Mouse (Mus musculus) gastrocnemius, postnatal 10 days (tissue): ENCODE measurements around the gene Ptk7. TPM values are rescaled to one million over a fixed set of nuclear protein-coding genes. Genes with fewer than 3 reads are reported as not detected.

Source experiments
- DNase-seq: peaks from one replicate; pipeline ENCODE4 v3.0.0; 2021; ENCODE audit warnings: mixed read lengths
- long read RNA-seq, 2 experiments: library from polyadenylated mRNA; stranded (forward); transcript quantifications; one replicate each; pipeline ENCODE4 v2.0.0; 2021
- total RNA-seq, 2 experiments: library from RNA; stranded (reverse); gene quantifications; 2 replicates each; pipeline ENCODE4 v1.2.3; 2021

Gene Ptk7
- 10 to 100 TPM; 12.6 to 19.3 TPM for total RNA-seq
- long read RNA-seq, experiment 1, full-length matches to known transcripts, result 9 of 17 reads
- long read RNA-seq, experiment 1, partial matches to known transcripts, result 2 of 17 reads
- long read RNA-seq, experiment 1, other reads (novel, unspliced or antisense), result 6 of 17 reads
- long read RNA-seq, experiment 2, full-length matches to known transcripts, result 1 of 4 reads
- long read RNA-seq, experiment 2, partial matches to known transcripts, result 3 of 4 reads
- long read RNA-seq, experiment 2, other reads (novel, unspliced or antisense), result 0 of 4 reads

GRCm38 (mm10) chr17:46628791-46629684 lies at the start of gene Ptk7:
Gene Ptk7, minus strand, starts transcription at chr17:46629504.
- peak; percentile 75 for DNase-seq

- DNase-seq, result no peak
Observed at GRCm38 (mm10) chr17:46678911-46679310, 49.6 kb upstream of the Ptk7 start.

- DNase-seq, result peak; percentile 48
Observed at GRCm38 (mm10) chr17:46678416-46678815, 49.1 kb upstream of the Ptk7 start, which contains the start of gene Mea1. Gene Mea1, plus strand, starts transcription at chr17:46678793.

GRCm38 (mm10) chr17:46674530-46675283 lies 45.4 kb upstream of the Ptk7 start:
- no peak for DNase-seq

GRCm38 (mm10) chr17:46673850-46674529 lies 44.7 kb upstream of the Ptk7 start, which contains the start of gene Rrp36:
Gene Rrp36, minus strand, starts transcription at chr17:46674352.
- DNase-seq, result peak; percentile 91

- DNase-seq, result no peak
Observed at GRCm38 (mm10) chr17:46669911-46670310, 40.6 kb upstream of the Ptk7 start.

GRCm38 (mm10) chr17:46667712-46668111 lies 38.4 kb upstream of the Ptk7 start:
- DNase-seq, result no peak

GRCm38 (mm10) chr17:46662730-46663129 lies 33.4 kb upstream of the Ptk7 start:
- DNase-seq, result no peak

- DNase-seq, result no peak
Observed at GRCm38 (mm10) chr17:46661981-46662380, 32.7 kb upstream of the Ptk7 start.

- DNase-seq, result no peak
Observed at GRCm38 (mm10) chr17:46661351-46661750, 32.0 kb upstream of the Ptk7 start.

- no peak for DNase-seq
Observed at GRCm38 (mm10) chr17:46656054-46656453, 26.8 kb upstream of the Ptk7 start.

- no peak for DNase-seq
Observed at GRCm38 (mm10) chr17:46651755-46652547, 22.6 kb upstream of the Ptk7 start.

GRCm38 (mm10) chr17:46651292-46651691 lies 22.0 kb upstream of the Ptk7 start:
- no peak for DNase-seq

- DNase-seq, result peak; percentile 92
Observed at GRCm38 (mm10) chr17:46650232-46651031, 21.1 kb upstream of the Ptk7 start, which contains the start of gene Cul7. Gene Cul7, plus strand, starts transcription at chr17:46650337.

- no peak for DNase-seq
Observed at GRCm38 (mm10) chr17:46649811-46650210, 20.5 kb upstream of the Ptk7 start.

GRCm38 (mm10) chr17:46648436-46648835 lies 19.1 kb upstream of the Ptk7 start:
- no peak for DNase-seq

GRCm38 (mm10) chr17:46647279-46647678 lies 18.0 kb upstream of the Ptk7 start:
- DNase-seq, result no peak

GRCm38 (mm10) chr17:46646322-46646662 lies 17.0 kb upstream of the Ptk7 start:
- DNase-seq, result no peak

GRCm38 (mm10) chr17:46645561-46646321 lies 16.4 kb upstream of the Ptk7 start, which contains the start of the genes Klc4 and Mrpl2:
Gene Klc4, minus strand, starts transcription at chr17:46646022.
Gene Mrpl2, plus strand, starts transcription at chr17:46646229.
- DNase-seq, result peak; percentile 98
